Mouse (Mus musculus): ENCODE results near the gene Slc6a21. TPM values are rescaled to one million over a fixed set of nuclear protein-coding genes. Genes with fewer than 3 reads are reported as not detected.
A peak's percentile ranks its signal among the peaks of the same experiment; 100 is the strongest.

Slc6a21 gene
- polyA plus RNA-seq, 1 experiment from 2014 or later: not detected

- Histone ChIP-seq H3K36me3 (ENCODE audit: control insufficient read depth, insufficient read depth, low read length) (peaks cover 20% of the 10 kb centered on the region), H3K4me1 (replicated peaks; ENCODE audit: control insufficient read depth, insufficient read depth, low read length) (no peaks in the 10 kb centered on the region), H3K4me2 (ENCODE audit: low read depth, low read length) (no peak overlapping the region), H3K9me3 (ENCODE audit: control insufficient read depth, low read length) (peaks cover 2% of the 10 kb centered on the region; the same call in 1 of the 2 replicates), H3K27ac (ENCODE audit: low read length) (no peak overlapping the region), H3K27me3 (ENCODE audit: control insufficient read depth, insufficient read depth, low read depth, low read length) (no peaks in the 10 kb centered on the region), H3K4me3 (ENCODE audit: low read length) (no peak overlapping the region), H3K9ac (ENCODE audit: low read length) (no peak overlapping the region)
- no peak for ATAC-seq (ENCODE audit: low read depth)
- WGBS: 90% methylated on average over 5 of the region's 5 CpGs
Measured at GRCm38 (mm10) chr7:45323069-45323468, 45.8 kb downstream of the Slc6a21 start.

GRCm38 (mm10) chr7:45325800-45326199 lies 48.5 kb downstream of the Slc6a21 start:
- no peak for ATAC-seq (ENCODE audit: low read depth)
- Histone ChIP-seq H3K36me3 (ENCODE audit: control insufficient read depth, insufficient read depth, low read length) (peaks cover 20% of the 10 kb centered on the region), H3K4me2 (ENCODE audit: low read depth, low read length) (no peak overlapping the region), H3K9ac (ENCODE audit: low read length) (no peak overlapping the region), H3K4me1 (replicated peaks; ENCODE audit: control insufficient read depth, insufficient read depth, low read length) (no peaks in the 10 kb centered on the region), H3K9me3 (ENCODE audit: control insufficient read depth, low read length) (peaks cover 2% of the 10 kb centered on the region; the same call in 1 of the 2 replicates), H3K27me3 (ENCODE audit: control insufficient read depth, insufficient read depth, low read depth, low read length) (no peaks in the 10 kb centered on the region), H3K27ac (ENCODE audit: low read length) (no peak overlapping the region), H3K4me3 (ENCODE audit: low read length) (no peak overlapping the region)

GRCm38 (mm10) chr7:45328841-45329475 lies 51.6 kb downstream of the Slc6a21 start:
- Histone ChIP-seq H3K36me3 (ENCODE audit: control insufficient read depth, insufficient read depth, low read length) (peaks cover 14% of the 10 kb centered on the region), H3K4me2 (ENCODE audit: low read depth, low read length) (no peak overlapping the region), H3K4me1 (replicated peaks; ENCODE audit: control insufficient read depth, insufficient read depth, low read length) (peaks cover 6% of the 10 kb centered on the region), H3K27ac (ENCODE audit: low read length) (no peak overlapping the region), H3K27me3 (ENCODE audit: control insufficient read depth, insufficient read depth, low read depth, low read length) (no peaks in the 10 kb centered on the region), H3K9me3 (ENCODE audit: control insufficient read depth, low read length) (peaks cover 2% of the 10 kb centered on the region; the same call in 1 of the 2 replicates), H3K4me3 (ENCODE audit: low read length) (no peak overlapping the region), H3K9ac (ENCODE audit: low read length) (no peak overlapping the region)
- no peak for ATAC-seq (ENCODE audit: low read depth)
- WGBS: 77% methylated on average over 13 of the region's 13 CpGs

- Histone ChIP-seq H3K27ac (ENCODE audit: low read length) (no peak overlapping the region), H3K9ac (ENCODE audit: low read length) (no peak overlapping the region), H3K9me3 (ENCODE audit: control insufficient read depth, low read length) (no peaks in the 10 kb centered on the region), H3K4me2 (ENCODE audit: low read depth, low read length) (no peak overlapping the region), H3K4me3 (ENCODE audit: low read length) (no peak overlapping the region), H3K4me1 (replicated peaks; ENCODE audit: control insufficient read depth, insufficient read depth, low read length) (peaks cover 19% of the 10 kb centered on the region), H3K27me3 (ENCODE audit: control insufficient read depth, insufficient read depth, low read depth, low read length) (no peaks in the 10 kb centered on the region), H3K36me3 (ENCODE audit: control insufficient read depth, insufficient read depth, low read length) (peaks cover 1% of the 10 kb centered on the region)
- 67% methylated on average over 6 of the region's 6 CpGs for WGBS
- ATAC-seq (ENCODE audit: low read depth): no peak
Measured at GRCm38 (mm10) chr7:45331502-45331901, 54.2 kb downstream of the Slc6a21 start.

GRCm38 (mm10) chr7:45332685-45333425 lies 55.5 kb downstream of the Slc6a21 start:
- H3K4me2 ChIP-seq (ENCODE audit: low read depth, low read length): peak overlapping the region; percentile 78
- peak overlapping the region; percentile 73 for H3K9ac ChIP-seq (ENCODE audit: low read length)
- ATAC-seq (ENCODE audit: low read depth): peak; percentile 76
- no peaks in the 10 kb centered on the region for H3K9me3 ChIP-seq (ENCODE audit: control insufficient read depth, low read length)
- H3K4me1 ChIP-seq (replicated peaks; ENCODE audit: control insufficient read depth, insufficient read depth, low read length): peaks cover 20% of the 10 kb centered on the region
- H3K27ac ChIP-seq (ENCODE audit: low read length): peak overlapping the region; percentile 86
- H3K4me3 ChIP-seq (ENCODE audit: low read length): peak overlapping the region; percentile 63
- H3K27me3 ChIP-seq (ENCODE audit: control insufficient read depth, insufficient read depth, low read depth, low read length): no peaks in the 10 kb centered on the region
- no peaks in the 10 kb centered on the region for H3K36me3 ChIP-seq (ENCODE audit: control insufficient read depth, insufficient read depth, low read length)
- WGBS: under 1% methylated on average over 22 of the region's 22 CpGs

- Histone ChIP-seq H3K27me3 (ENCODE audit: control insufficient read depth, insufficient read depth, low read depth, low read length) (peaks cover 2% of the 10 kb centered on the region; the same call in 1 of the 2 replicates), H3K9me3 (ENCODE audit: control insufficient read depth, low read length) (no peaks in the 10 kb centered on the region), H3K36me3 (ENCODE audit: control insufficient read depth, insufficient read depth, low read length) (no peaks in the 10 kb centered on the region), H3K9ac (ENCODE audit: low read length) (peak within 1 kb of the TSS; percentile 73), H3K27ac (ENCODE audit: low read length) (peak within 1 kb of the TSS; percentile 86), H3K4me1 (replicated peaks; ENCODE audit: control insufficient read depth, insufficient read depth, low read length) (peaks cover 26% of the 10 kb centered on the region), H3K4me3 (ENCODE audit: low read length) (peak within 1 kb of the TSS; percentile 63), H3K4me2 (ENCODE audit: low read depth, low read length) (peak within 1 kb of the TSS; percentile 78)
- peak; percentile 88 for ATAC-seq (ENCODE audit: low read depth)
- under 1% methylated on average over 38 of the region's 38 CpGs for WGBS
Measured at GRCm38 (mm10) chr7:45333431-45333982, 56.2 kb downstream of the Slc6a21 start, which contains the start of gene Trpm4. Gene Trpm4, minus strand, starts transcription at chr7:45333780.

GRCm38 (mm10) chr7:45334605-45335004 lies 57.3 kb downstream of the Slc6a21 start:
- Histone ChIP-seq H3K4me2 (ENCODE audit: low read depth, low read length) (no peak overlapping the region), H3K36me3 (ENCODE audit: control insufficient read depth, insufficient read depth, low read length) (no peaks in the 10 kb centered on the region), H3K4me1 (replicated peaks; ENCODE audit: control insufficient read depth, insufficient read depth, low read length) (peaks cover 36% of the 10 kb centered on the region), H3K9me3 (ENCODE audit: control insufficient read depth, low read length) (no peaks in the 10 kb centered on the region), H3K9ac (ENCODE audit: low read length) (peak overlapping the region; percentile 33; the same call in 1 of the 2 replicates), H3K27ac (ENCODE audit: low read length) (peak overlapping the region; percentile 37), H3K4me3 (ENCODE audit: low read length) (no peak overlapping the region), H3K27me3 (ENCODE audit: control insufficient read depth, insufficient read depth, low read depth, low read length) (peaks cover 2% of the 10 kb centered on the region; the same call in 1 of the 2 replicates)
- WGBS: 6% methylated on average over 3 of the region's 3 CpGs
- ATAC-seq (ENCODE audit: low read depth): no peak

GRCm38 (mm10) chr7:45335056-45335455 lies 57.7 kb downstream of the Slc6a21 start, which contains the start of gene Hrc:
Gene Hrc, plus strand, starts transcription at chr7:45335290.
- Histone ChIP-seq H3K9ac (ENCODE audit: low read length) (peak within 1 kb of the TSS; percentile 33; the same call in 1 of the 2 replicates), H3K4me2 (ENCODE audit: low read depth, low read length) (peak within 1 kb of the TSS; percentile 78), H3K36me3 (ENCODE audit: control insufficient read depth, insufficient read depth, low read length) (no peaks in the 10 kb centered on the region), H3K9me3 (ENCODE audit: control insufficient read depth, low read length) (no peaks in the 10 kb centered on the region), H3K27me3 (ENCODE audit: control insufficient read depth, insufficient read depth, low read depth, low read length) (peaks cover 2% of the 10 kb centered on the region; the same call in 1 of the 2 replicates), H3K4me1 (replicated peaks; ENCODE audit: control insufficient read depth, insufficient read depth, low read length) (peaks cover 37% of the 10 kb centered on the region), H3K27ac (ENCODE audit: low read length) (peak within 1 kb of the TSS; percentile 37), H3K4me3 (ENCODE audit: low read length) (0 out of 2 replicates have a peak within 1 kb of the TSS, but pooled peaks have one; percentile 63)
- WGBS: 22% methylated on average over 5 of the region's 5 CpGs
- ATAC-seq (ENCODE audit: low read depth): no peak

- 86% methylated on average over 4 of the region's 4 CpGs for WGBS
- Histone ChIP-seq H3K9ac (ENCODE audit: low read length) (no peak overlapping the region), H3K36me3 (ENCODE audit: control insufficient read depth, insufficient read depth, low read length) (no peaks in the 10 kb centered on the region), H3K4me1 (replicated peaks; ENCODE audit: control insufficient read depth, insufficient read depth, low read length) (peaks cover 49% of the 10 kb centered on the region), H3K27ac (ENCODE audit: low read length) (no peak overlapping the region), H3K4me2 (ENCODE audit: low read depth, low read length) (no peak overlapping the region), H3K4me3 (ENCODE audit: low read length) (no peak overlapping the region), H3K9me3 (ENCODE audit: control insufficient read depth, low read length) (no peaks in the 10 kb centered on the region), H3K27me3 (ENCODE audit: control insufficient read depth, insufficient read depth, low read depth, low read length) (peaks cover 2% of the 10 kb centered on the region; the same call in 1 of the 2 replicates)
- no peak for ATAC-seq (ENCODE audit: low read depth)
Measured at GRCm38 (mm10) chr7:45336319-45336718, 59.0 kb downstream of the Slc6a21 start.
